Mouse (Mus musculus) liver, postnatal 0 days (tissue): Measurements from ENCODE around the gene Fggy.

ENCODE experiments used
- CTCF ChIP-seq: sonication (generic); IDR thresholded peaks from 2 replicates; pipeline ENCODE4 v1.5.1; 2016; ENCODE audit warnings: antibody characterized with exemption, low read depth
- EP300 ChIP-seq: IDR thresholded peaks from 2 replicates; pipeline ENCODE4 v1.6.1; 2016; ENCODE audit warnings: antibody characterized with exemption, low read depth, mild to moderate bottlenecking

DNA sequence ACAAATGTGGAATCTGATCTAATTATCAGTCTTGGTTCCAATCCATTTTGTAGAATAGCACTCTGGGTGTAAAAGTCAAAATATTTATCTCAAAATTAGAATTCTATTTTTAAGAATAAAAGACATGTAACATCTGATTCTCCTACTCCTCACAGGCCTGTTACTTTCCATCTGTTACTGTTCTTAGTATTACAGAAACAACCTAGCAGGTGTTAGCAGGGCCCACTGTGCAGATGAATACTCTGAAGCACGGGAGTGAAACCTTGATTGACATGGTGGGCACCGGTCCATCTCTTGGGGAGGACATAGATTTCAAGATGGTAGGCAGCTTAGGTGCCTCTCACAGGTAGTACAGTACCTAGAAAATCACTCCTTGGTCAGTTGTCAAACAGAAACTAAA lies 298.7 kb downstream of the Fggy start:
- TF ChIP-seq CTCF (no peak), EP300 (no peak)
